Mouse (Mus musculus): ENCODE results near the gene Ccl26. TPM values are rescaled to one million over a fixed set of nuclear protein-coding genes. Genes with fewer than 3 reads are reported as not detected.

Gene Ccl26
- not detected in 2 replicates for polyA plus RNA-seq (2012; rRNA removed; ENCODE audit: low replicate concordance)

DNA sequence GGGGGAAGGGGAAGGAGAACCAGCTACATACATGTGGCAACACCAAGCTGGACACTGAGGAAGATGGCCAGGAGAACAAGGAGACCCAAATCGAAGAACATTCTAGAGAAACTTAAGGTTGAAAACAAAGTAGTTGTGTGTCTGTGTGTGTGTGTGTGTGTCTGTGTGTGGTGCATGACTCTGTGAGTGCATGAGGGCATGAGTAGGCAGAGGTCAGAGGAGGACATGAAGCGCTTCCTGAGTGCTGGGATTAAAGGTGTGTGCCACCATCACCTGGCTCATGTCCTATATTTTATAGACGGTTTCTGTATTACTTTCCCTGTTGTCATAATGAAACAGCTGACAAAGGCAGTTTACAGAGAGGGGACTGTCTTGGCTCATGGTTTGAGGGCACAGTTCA is at the start of gene Ccl26:
TSS of gene Ccl26 (minus strand) at position 101 of the 400 bp plus-strand sequence.

DNA sequence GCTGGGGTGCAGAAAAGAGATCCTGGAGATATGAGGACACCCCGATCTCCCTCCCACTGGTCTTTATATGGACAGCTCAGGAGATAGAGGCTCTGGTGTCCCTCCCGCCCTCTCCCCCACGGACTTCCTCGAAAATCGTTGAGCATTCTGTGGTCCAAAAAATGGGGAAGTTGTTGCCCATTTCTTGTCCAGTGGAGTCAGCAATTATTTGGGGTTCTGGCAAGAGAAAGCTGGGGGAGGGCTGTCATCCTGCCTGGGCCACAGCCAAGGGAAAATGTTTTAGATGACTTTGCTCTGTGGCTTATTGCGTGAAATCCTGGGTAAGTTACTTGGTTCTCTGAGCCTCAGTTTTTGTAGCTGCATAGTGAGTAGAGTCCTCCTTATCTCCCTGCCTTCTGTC is 9.6 kb upstream of the Ccl26 start, which contains the start of gene Ccl24:
TSS of gene Ccl24 (minus strand) at position 44 of the 400 bp plus-strand sequence.

DNA sequence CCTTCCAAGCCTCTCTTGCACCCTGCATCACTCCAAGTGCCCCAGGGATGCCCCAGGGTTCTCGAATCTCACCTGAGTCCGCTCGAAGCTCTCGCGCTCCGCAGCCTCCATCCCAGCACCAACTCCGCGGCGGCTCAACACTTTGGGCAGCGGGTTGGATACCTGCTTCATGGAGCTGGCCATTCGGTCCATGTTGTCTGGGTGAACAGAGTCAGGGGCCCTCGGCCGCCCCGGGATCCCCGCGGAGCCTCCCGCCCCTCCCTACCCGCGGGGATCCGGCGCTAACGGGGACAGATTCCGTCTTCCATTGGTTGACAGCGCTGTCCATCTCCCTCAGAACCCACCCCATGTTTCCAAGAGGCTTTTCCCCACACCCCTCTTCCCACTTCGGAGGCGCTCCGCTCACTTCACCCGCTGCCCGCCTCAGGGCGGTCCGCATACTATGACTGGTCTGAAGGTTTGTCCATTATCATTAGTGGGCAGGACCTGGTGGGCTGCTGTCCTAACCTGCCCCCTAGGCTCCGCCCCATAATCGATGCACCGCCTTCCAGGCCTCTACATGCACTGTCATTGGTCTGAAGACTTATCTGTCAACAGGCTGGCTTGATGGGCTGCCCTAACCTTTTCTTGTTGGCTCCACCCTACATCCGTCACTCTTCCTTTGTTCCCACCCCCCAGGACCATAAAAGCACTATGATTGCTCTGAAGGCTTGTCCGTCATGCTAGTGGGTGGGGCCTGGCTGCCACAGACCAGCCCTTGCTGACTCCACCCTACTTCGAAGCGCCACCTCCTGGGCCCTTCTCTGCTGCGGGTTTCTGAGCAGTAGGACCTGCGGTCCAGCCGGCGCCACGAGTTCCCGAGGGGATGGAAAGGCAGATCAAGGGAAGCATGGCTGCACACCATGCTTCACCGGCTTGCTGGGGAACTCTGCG is 18.2 kb downstream of the Ccl26 start, which contains the start of gene Hip1:
TSS of gene Hip1 (minus strand) at position 256 of the 933 bp plus-strand sequence.

Other genes with a start within 250 kb of the Ccl26 start
- gene Fkbp6, start 213.5 kb downstream of the Ccl26 start, polyA plus RNA-seq (2012; rRNA removed; ENCODE audit: low replicate concordance), result not detected in 2 replicates
- not detected in 2 replicates for gene Trim50, start 210.3 kb downstream of the Ccl26 start, polyA plus RNA-seq (2012; rRNA removed; ENCODE audit: low replicate concordance)
- gene Nsun5, start 193.6 kb downstream of the Ccl26 start, polyA plus RNA-seq (2012; rRNA removed; ENCODE audit: low replicate concordance), result 32.4 and 38.3 TPM in 2 replicates
- 12.5 and 27.8 TPM in 2 replicates for gene Pom121, start 169.0 kb downstream of the Ccl26 start, polyA plus RNA-seq (2012; rRNA removed; ENCODE audit: low replicate concordance)
- gene Hip1, start 18.4 kb downstream of the Ccl26 start, polyA plus RNA-seq (2012; rRNA removed; ENCODE audit: low replicate concordance), result 35.5 and 48.2 TPM in 2 replicates
- gene Ccl24, start 9.5 kb upstream of the Ccl26 start, polyA plus RNA-seq (2012; rRNA removed; ENCODE audit: low replicate concordance), result 14.7 and 24.8 TPM in 2 replicates
- gene Rhbdd2, start 69.0 kb upstream of the Ccl26 start, polyA plus RNA-seq (2012; rRNA removed; ENCODE audit: low replicate concordance), result 43.5 and 52.9 TPM in 2 replicates
- 343 and 345 TPM in 2 replicates for gene Por, start 106.5 kb upstream of the Ccl26 start, polyA plus RNA-seq (2012; rRNA removed; ENCODE audit: low replicate concordance)
- 163 and 164 TPM in 2 replicates for gene Tmem120a, start 180.9 kb upstream of the Ccl26 start, polyA plus RNA-seq (2012; rRNA removed; ENCODE audit: low replicate concordance)
- 0.27 and 0.66 TPM in 2 replicates for gene Styxl1, start 214.8 kb upstream of the Ccl26 start, polyA plus RNA-seq (2012; rRNA removed; ENCODE audit: low replicate concordance)
- gene Mdh2, start 214.9 kb upstream of the Ccl26 start, polyA plus RNA-seq (2012; rRNA removed; ENCODE audit: low replicate concordance), result 808 and 1,108 TPM in 2 replicates
- gene Srrm3, start 243.3 kb upstream of the Ccl26 start, polyA plus RNA-seq (2012; rRNA removed; ENCODE audit: low replicate concordance), result 0.06 TPM in 1 of 2 replicates, not detected in the other

Measured in mammary gland, adult 2 months (tissue).